Mouse (Mus musculus) midbrain, embryonic 11.5 days (tissue): ENCODE measurements around the gene Pfkfb4. TPM values are rescaled to one million over a fixed set of nuclear protein-coding genes. Genes with fewer than 3 reads are reported as not detected.
A peak's percentile ranks its signal among the peaks of the same experiment; 100 is the strongest.

Source experiments
- ATAC-seq: fragments of 200-750 bp; cut with Nextera tagmentation; 2 replicates; pipeline ENCODE4 v1.8.0; 2017; ENCODE audit warnings: moderate TSS enrichment, moderate library complexity; ENCODE audit not compliant: low FRiP score
- DNase-seq: peaks from one replicate; pipeline ENCODE4 v3.0.0; 2015; ENCODE audit warnings: low spot score; ENCODE audit errors: missing footprints
- H3K27ac ChIP-seq: fragments of 300-500 bp; sonication (generic); 2 replicates; pipeline ENCODE4 v1.5.1; 2014; ENCODE audit warnings: low read depth, low read length
- H3K27me3 ChIP-seq: fragments of 300-500 bp; sonication (generic); 2 replicates; pipeline ENCODE4 v1.6.1; 2014; ENCODE audit warnings: mild to moderate bottlenecking, low read length, moderate library complexity, mixed read lengths; ENCODE audit not compliant: control insufficient read depth, insufficient read depth
- H3K36me3 ChIP-seq: fragments of 300-500 bp; sonication (generic); 2 replicates; pipeline ENCODE4 v1.6.1; 2014; ENCODE audit warnings: mild to moderate bottlenecking, low read length, moderate library complexity, mixed read lengths; ENCODE audit not compliant: control insufficient read depth, insufficient read depth
- H3K4me1 ChIP-seq: fragments of 300-500 bp; sonication (generic); 2 replicates; pipeline ENCODE4 v1.6.1; 2014; ENCODE audit warnings: low read length; ENCODE audit not compliant: control insufficient read depth, insufficient read depth
- H3K4me2 ChIP-seq: fragments of 300-500 bp; sonication (generic); 2 replicates; pipeline ENCODE4 v1.6.1; 2014; ENCODE audit warnings: mild to moderate bottlenecking, moderate library complexity
- H3K4me3 ChIP-seq: fragments of 300-500 bp; sonication (generic); 2 replicates; pipeline ENCODE4 v1.5.1; 2014; ENCODE audit warnings: low read depth, low read length
- H3K9ac ChIP-seq: fragments of 300-500 bp; sonication (generic); 2 replicates; pipeline ENCODE4 v1.6.1; 2014; ENCODE audit warnings: low read length
- H3K9me3 ChIP-seq: fragments of 300-500 bp; sonication (generic); 2 replicates; pipeline ENCODE4 v1.6.1; 2016; ENCODE audit warnings: low read length; ENCODE audit not compliant: control insufficient read depth
- WGBS: fragments of 180-500 bp; shearing (Covaris S2); extraction: QIAGEN DNeasy Blood & Tissue Kit; methylation state at CpG from one replicate; pipeline ENCODE4 v1.1.7; 2014; 5-methylcytosine and 5-hydroxymethylcytosine counted together
- polyA plus RNA-seq: library from polyadenylated mRNA; unstranded; fragments of >200 nt; fragmentation: Nextera tagmentation; extraction: Ambion mirVana; gene quantifications from 2 replicates; pipeline ENCODE4 v1.2.1, GENCODE M21; 2014

Gene Pfkfb4
- polyA plus RNA-seq, 1 experiment from 2014 or later = 10.5 TPM

GRCm38 (mm10) chr9:109050674-109050997 lies 59.1 kb downstream of the Pfkfb4 start:
- no peak overlapping the region for H3K4me2 ChIP-seq
- 81% methylated on average over 3 of the region's 3 CpGs for WGBS
- H3K27me3 ChIP-seq = no peaks in the 10 kb centered on the region
- 0 out of 2 replicates have a peak, but pooled peaks cover 3% of the 10 kb centered on the region for H3K4me1 ChIP-seq
- ATAC-seq (no peak), DNase-seq (no peak)
- H3K9ac ChIP-seq = no peak overlapping the region
- no peaks in the 10 kb centered on the region for H3K9me3 ChIP-seq
- no peaks in the 10 kb centered on the region for H3K36me3 ChIP-seq
- no peak overlapping the region for H3K4me3 ChIP-seq
- no peak overlapping the region for H3K27ac ChIP-seq

- Histone ChIP-seq H3K36me3 (no peaks in the 10 kb centered on the region), H3K27me3 (no peaks in the 10 kb centered on the region), H3K9ac (no peak overlapping the region), H3K4me2 (no peak overlapping the region), H3K4me3 (no peak overlapping the region), H3K9me3 (no peaks in the 10 kb centered on the region), H3K27ac (no peak overlapping the region), H3K4me1 (0 out of 2 replicates have a peak, but pooled peaks cover 3% of the 10 kb centered on the region)
- ATAC-seq (no peak), DNase-seq (no peak)
- 93% methylated on average over 13 of the region's 13 CpGs for WGBS
Observed at GRCm38 (mm10) chr9:109051011-109051501, 59.5 kb downstream of the Pfkfb4 start.

GRCm38 (mm10) chr9:109051651-109052489 lies 60.3 kb downstream of the Pfkfb4 start:
- no peak for ATAC-seq
- no peak overlapping the region for H3K27ac ChIP-seq
- no peak overlapping the region for H3K9ac ChIP-seq
- no peaks in the 10 kb centered on the region for H3K36me3 ChIP-seq
- WGBS = 88% methylated on average over 10 of the region's 10 CpGs
- H3K4me3 ChIP-seq = no peak overlapping the region
- 0 out of 2 replicates have a peak, but pooled peaks cover 3% of the 10 kb centered on the region for H3K4me1 ChIP-seq
- no peak overlapping the region for H3K4me2 ChIP-seq
- H3K9me3 ChIP-seq = no peaks in the 10 kb centered on the region
- H3K27me3 ChIP-seq = no peaks in the 10 kb centered on the region
- no peak for DNase-seq

GRCm38 (mm10) chr9:109052490-109053260 lies 61.1 kb downstream of the Pfkfb4 start:
- DNase-seq = no peak
- no peak overlapping the region for H3K9ac ChIP-seq
- no peaks in the 10 kb centered on the region for H3K27me3 ChIP-seq
- H3K27ac ChIP-seq = no peak overlapping the region
- no peaks in the 10 kb centered on the region for H3K9me3 ChIP-seq
- 90% methylated on average over 9 of the region's 9 CpGs for WGBS
- 0 out of 2 replicates have a peak, but pooled peaks cover 3% of the 10 kb centered on the region for H3K4me1 ChIP-seq
- peaks cover 2% of the 10 kb centered on the region; the same call in 1 of the 2 replicates for H3K36me3 ChIP-seq
- ATAC-seq = no peak
- H3K4me2 ChIP-seq = no peak overlapping the region
- no peak overlapping the region for H3K4me3 ChIP-seq

GRCm38 (mm10) chr9:109053366-109053765 lies 61.8 kb downstream of the Pfkfb4 start:
- 80% methylated on average over 3 of the region's 3 CpGs for WGBS
- Histone ChIP-seq H3K36me3 (peaks cover 2% of the 10 kb centered on the region; the same call in 1 of the 2 replicates), H3K4me2 (no peak overlapping the region), H3K27me3 (no peaks in the 10 kb centered on the region), H3K9me3 (no peaks in the 10 kb centered on the region), H3K4me1 (0 out of 2 replicates have a peak, but pooled peaks cover 3% of the 10 kb centered on the region), H3K27ac (no peak overlapping the region), H3K9ac (no peak overlapping the region), H3K4me3 (no peak overlapping the region)
- DNase-seq (peak; percentile 49), ATAC-seq (no peak)

DNA sequence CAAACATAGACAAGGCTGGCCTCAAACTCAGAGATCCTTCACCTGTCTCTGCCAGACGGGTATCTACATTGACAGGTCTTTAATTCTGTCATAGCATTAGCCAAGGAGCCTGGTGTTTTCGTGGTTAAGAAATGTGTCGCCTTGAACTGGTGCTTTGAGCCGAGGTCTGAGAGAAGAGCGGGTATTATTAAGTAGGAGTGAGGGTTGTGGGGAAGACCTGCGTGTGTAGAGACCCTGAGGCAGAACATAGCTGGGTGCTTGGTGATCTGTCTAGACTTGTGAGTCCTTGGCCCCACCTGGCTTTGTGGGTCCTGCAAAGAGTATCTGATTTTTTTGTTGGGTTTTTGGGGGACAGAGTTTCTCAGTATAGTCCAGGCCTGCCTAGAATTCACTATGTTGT lies 62.3 kb downstream of the Pfkfb4 start:
- Histone ChIP-seq H3K27ac (no peak overlapping the region), H3K27me3 (no peaks in the 10 kb centered on the region), H3K4me2 (no peak overlapping the region), H3K36me3 (peaks cover 2% of the 10 kb centered on the region; the same call in 1 of the 2 replicates), H3K4me3 (no peak overlapping the region), H3K9me3 (no peaks in the 10 kb centered on the region), H3K9ac (no peak overlapping the region), H3K4me1 (0 out of 2 replicates have a peak, but pooled peaks cover 3% of the 10 kb centered on the region)
- 80% methylated on average over 6 of the region's 6 CpGs for WGBS
- no peak for ATAC-seq
- no peak for DNase-seq

DNA sequence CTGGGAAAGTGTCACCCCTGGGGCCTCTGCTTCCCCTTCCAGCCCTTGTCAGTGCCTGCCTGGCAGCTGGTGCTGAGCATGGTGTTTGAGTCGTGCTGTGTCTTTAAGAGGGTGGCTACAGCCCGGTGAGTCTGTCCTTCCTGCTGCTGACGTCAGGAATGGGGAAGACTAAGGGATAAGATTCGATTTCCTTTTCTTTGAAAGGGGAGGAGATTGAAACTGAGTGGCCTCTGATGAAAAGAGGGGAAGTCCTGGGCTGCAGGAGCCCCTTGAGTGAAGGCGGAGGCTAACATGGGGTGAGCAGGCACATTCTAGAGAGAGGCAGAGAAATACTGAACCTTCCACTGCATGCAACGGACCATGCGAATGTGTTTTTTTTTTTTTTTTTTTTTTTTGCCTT lies 63.1 kb downstream of the Pfkfb4 start:
- Histone ChIP-seq H3K9ac (no peak overlapping the region; the same call in 1 of the 2 replicates), H3K4me2 (peak overlapping the region; percentile 19; the same call in 1 of the 2 replicates), H3K4me3 (no peak overlapping the region), H3K9me3 (no peaks in the 10 kb centered on the region), H3K27ac (no peak overlapping the region), H3K4me1 (peaks cover 9% of the 10 kb centered on the region; the same call in 1 of the 2 replicates), H3K36me3 (peaks cover 2% of the 10 kb centered on the region; the same call in 1 of the 2 replicates), H3K27me3 (no peaks in the 10 kb centered on the region)
- under 1% methylated on average over 7 of the region's 7 CpGs for WGBS
- ATAC-seq (peak; percentile 70), DNase-seq (no peak)

DNA sequence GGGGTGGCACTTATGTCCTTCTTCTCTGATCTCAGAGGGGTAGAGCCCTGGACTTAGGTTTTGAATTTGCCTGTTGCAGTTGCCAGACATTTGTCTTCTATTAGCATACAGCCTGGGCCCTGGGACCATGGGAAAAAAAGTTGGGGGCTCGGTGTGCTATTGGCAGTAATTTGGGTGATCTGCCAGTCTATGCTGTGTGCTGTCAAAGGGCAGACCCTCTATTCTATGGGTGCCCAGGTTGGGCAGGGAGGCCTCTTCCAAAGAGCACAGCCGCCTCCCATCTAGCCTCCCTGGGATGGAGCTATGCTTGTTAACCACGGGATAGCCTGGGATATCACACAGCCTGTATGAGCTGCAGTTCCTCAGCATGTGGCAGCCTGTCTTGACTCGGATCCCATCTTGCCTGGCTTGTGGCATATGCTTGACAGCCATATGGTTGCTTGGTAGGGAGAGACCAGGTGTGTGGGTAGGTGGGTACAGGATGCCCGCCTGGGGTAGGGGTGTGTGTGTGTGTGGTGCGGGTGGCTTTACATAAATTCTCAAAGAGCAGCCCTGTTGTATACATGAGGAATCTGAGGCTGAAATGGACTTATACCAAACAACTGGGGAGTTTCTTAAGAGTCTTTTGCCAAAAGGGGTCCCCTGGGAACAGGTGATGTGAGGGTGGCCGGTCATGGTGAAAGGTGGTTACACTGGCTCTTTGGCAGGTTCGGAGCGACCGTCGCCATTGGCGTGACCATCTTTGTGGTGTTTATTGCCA lies 63.9 kb downstream of the Pfkfb4 start:
- no peak overlapping the region for H3K4me3 ChIP-seq
- no peak overlapping the region for H3K9ac ChIP-seq
- ATAC-seq = no peak
- no peaks in the 10 kb centered on the region for H3K27me3 ChIP-seq
- no peaks in the 10 kb centered on the region for H3K9me3 ChIP-seq
- 90% methylated on average over 12 of the region's 12 CpGs for WGBS
- H3K4me1 ChIP-seq = peaks cover 9% of the 10 kb centered on the region; the same call in 1 of the 2 replicates
- no peak for DNase-seq
- H3K27ac ChIP-seq = no peak overlapping the region
- peak overlapping the region; percentile 19; the same call in 1 of the 2 replicates for H3K4me2 ChIP-seq
- H3K36me3 ChIP-seq = peaks cover 4% of the 10 kb centered on the region; the same call in 1 of the 2 replicates
